Mouse (Mus musculus) kidney, postnatal 25 days (tissue): ENCODE measurements at regions not wholly inside any gene's neighbourhood (a gene's known extent, or its start where the extent isn't known, plus 50 kb on each side); places are given as distances from the start of the nearest gene placed in this dataset.

ENCODE experiments used
- DNase-seq, 2 experiments: peaks; one replicate each; pipeline ENCODE4 v3.0.0; 2021; ENCODE audit warnings: mixed read lengths in 2 of 2

DNA sequence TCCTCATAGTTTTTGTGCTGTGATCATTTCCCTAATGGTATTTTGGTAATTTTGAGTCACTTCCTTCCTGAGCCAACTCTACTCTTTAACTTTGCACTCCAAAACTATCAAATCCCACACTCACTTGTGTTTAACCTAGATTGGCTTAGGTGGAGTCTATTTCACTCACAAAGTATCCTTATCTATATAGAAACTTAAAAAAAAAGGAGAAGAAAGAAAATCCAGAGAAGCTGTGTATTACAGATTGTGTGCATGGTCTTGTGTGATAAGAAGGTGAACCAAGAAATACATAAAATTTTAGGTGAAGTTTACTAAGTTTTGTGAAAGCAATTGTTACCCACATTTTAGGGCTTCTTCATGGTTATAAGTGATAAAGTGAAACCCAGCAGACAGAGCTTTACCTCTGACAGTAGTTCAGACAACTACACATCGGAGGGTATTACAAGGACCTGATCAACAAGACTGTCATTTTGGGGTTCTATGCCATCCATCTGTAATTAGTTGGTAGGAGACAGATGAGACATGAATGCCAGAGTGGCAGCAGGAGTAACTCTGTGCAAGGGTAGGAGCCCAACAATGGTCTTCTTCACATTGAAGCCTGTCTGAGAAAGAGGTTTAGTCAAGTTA, 350.0 kb downstream of the Ccser2 start:
- no peak for DNase-seq

DNA sequence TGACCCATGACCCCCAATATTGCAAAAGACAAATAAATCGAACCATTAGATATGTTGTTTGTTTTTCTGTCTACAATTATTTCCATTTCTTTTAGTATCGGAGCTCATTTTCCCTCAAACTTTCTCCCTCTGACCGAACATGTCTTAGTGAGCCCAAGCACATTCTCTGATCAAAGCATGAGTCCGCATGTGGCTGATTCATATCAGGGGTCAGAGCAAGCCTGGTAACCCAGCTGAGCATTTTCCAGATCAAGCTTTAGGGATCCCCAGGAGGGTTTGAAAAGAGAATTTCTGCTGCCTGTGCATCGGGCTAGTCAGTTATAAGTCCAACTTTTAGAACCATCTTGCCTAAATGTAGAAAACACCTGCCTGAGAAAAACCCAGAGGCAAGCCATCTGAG, 350.6 kb downstream of the Ccser2 start:
- no peak for DNase-seq

DNA sequence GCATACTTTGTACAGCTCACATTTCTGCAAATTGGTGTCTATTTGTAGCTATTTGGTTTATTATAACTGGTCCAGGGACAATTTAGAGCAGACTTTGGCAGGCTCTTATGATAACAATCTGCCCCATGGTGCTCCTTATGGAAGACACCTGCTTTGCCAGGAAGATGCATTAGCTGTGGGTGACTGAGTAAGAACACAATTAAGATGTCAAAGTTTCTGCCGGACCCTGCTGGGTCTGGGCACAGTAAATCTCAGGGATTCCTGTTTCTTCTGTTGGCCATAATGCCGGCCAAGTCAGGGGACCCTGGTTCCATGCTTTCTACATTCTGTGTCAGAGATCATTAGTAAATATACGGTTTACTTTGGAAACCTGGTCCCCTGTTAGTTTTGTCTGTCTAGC, 353.7 kb downstream of the Ccser2 start:
- DNase-seq, result no peak

GRCm38 (mm10) chr14:36612860-36613259, 355.7 kb downstream of the Ccser2 start:
- no peak for DNase-seq

DNA sequence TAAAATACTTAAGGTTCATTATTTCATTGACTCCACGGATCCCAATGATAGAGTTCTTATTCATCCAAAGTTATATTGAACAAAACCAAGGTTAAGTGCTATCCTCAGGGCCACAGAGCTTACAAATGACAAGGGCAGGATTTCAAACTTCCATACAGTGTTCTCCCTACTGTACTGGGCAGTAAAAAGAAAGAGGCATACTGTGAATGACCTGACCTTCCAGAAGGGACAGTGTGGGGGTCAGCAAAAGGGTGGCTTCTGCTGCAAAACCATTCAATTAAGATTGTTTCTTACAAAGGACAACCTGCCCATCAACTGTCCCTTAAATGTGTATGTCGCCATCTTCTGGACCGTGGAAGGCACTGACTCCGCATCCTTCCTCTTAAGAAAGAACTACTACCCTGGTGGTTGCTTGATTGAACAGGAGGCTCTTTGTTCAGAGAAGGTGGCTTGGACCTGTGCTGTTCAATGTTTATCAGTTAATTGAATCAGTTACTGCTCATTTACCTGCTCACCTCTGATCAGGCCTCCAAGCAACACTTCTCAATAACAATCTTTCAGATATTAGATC, 384.4 kb downstream of the Ccser2 start:
- no peak for DNase-seq

DNA sequence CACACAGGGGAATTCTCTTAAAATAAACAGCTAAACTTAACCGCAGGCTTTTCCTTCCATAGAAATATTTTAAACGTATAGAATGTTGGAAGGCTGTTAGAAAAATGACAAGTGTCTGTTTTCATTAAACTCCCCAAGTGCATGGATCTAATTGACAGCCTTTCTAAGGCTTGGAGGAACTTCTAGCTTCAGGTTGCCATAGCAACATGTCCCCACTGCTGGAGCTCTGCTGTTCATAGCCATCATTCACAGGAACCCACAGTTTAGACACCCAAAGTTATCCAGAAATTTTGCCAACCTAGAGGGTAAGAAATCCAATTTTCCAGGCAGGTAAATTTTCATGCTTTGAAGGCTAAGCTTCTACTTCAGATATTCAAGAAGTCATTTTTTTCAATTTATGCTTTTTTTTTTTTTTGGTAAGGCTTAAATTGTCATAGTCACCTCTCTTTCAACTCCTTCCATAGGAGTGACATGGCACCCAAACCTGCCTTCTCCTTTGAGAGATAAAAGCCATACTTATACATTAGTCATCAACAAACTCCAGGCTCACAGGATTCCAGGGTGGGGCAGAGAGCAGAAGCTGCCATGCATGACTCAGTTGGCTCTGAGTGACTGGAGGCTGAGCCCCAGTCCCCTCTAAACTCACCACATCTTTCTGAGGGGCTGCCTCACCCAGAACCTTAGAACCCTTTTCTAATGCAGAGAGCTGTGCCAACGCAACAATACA, 385.1 kb downstream of the Ccser2 start:
- no peak for DNase-seq

GRCm38 (mm10) chr14:36563229-36563865, 405.2 kb downstream of the Ccser2 start:
- no peak for DNase-seq

- DNase-seq, result no peak
Observed at GRCm38 (mm10) chr14:36537402-36537801, 431.2 kb downstream of the Ccser2 start.

DNA sequence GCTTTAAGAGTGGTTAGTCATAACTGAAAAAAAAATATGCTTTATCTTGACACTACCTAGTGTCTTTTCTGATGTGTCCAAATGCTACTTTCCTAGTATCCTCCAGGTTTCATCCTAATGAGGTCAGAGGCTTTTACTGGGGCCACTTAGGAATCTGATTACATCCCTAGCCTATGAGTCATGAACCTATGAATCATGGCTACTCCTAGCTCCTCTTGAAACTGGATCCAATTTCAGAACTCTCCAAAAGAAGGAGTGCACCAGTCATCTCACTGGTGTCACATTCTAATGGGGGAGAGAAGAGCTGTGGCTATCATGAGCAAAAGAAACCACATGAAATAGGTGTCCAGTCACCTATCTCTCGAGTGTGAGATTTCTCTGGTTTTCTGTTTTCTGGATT, 432.6 kb downstream of the 4930474N05Rik start:
- no peak for DNase-seq

DNA sequence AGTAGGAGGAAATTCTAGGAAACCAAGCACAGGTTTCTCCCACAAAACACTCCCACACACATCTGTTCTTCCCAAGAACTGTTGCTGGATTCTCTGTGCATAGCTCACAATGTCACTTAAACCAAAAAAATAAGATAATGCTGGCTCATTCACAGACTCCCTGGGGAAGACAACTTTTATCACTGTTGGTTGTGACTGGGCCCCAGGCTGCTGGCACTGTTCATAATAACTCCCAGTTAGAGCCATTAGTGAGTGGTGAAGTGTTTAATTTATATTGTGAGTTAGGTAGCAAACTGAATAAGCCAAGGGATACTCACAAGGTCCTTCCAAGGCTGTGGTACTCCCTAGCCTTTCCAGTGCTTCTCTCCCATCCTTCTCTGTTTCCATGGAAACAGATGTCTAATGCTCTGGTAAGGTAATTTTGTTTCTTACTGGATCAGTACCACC, 430.9 kb downstream of the 4930474N05Rik start:
- DNase-seq, result no peak

- DNase-seq, result no peak
Observed at GRCm38 (mm10) chr14:36502076-36502994, 407.6 kb downstream of the 4930474N05Rik start.

- DNase-seq, result no peak
Observed at GRCm38 (mm10) chr14:36499323-36499722, 404.6 kb downstream of the 4930474N05Rik start.

DNA sequence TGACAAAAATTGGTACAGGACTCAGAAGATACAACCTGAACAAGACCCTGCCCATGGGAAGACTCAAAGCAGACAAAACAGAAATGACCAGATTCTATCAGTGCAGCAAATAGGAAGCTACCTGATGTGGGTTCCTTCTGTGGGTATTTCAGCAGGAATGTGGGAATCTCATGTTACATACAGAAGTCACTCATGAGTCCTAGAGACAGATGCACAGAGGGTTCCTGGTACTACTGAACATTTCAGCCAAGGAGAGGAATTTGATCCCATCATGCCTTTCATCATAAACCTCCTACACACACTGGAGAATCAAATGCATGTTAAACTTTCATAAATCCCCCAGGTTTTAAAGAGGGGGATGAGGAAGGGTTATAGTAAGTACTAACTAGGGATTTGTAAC, 390.8 kb downstream of the 4930474N05Rik start:
- no peak for DNase-seq

DNA sequence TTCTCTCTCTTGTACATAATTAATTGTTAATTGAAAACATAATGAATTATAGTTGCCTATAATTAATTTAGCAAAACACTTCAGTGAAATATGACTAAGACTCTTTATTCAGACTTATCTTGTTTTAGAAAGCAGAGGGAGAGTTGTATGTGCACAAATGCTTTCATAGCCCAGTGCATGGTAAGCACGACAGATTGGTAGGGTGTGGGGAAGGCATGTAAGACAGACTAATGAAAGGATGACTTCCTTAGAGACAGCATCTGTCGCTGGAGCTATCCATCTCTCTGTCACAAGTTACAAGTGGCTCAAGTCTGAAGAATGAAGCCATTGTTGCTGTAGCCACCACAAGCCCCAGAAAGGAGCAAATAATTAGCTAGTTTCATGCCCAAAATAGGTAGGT, 376.9 kb downstream of the 4930474N05Rik start:
- DNase-seq, result no peak

- DNase-seq, result no peak
Observed at GRCm38 (mm10) chr14:36470362-36470761, 375.6 kb downstream of the 4930474N05Rik start.

DNA sequence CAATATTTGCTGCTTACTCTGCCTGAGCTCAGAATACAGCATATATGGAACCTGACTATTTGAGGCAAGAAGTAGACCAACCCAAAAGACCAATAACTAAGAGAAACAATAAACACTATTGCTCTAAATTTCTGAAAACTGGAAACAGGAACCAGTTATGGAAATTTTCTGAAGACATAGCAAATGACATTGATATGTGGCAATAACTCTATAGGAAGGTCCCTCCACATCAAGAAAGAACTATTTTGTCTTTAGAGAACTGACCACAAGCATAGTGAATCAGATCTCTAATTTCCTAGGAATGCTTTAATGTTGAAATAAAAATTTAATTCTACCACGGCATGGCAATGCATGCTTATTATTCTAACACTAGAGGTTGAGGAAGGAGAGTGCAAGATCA, 358.3 kb downstream of the 4930474N05Rik start:
- no peak for DNase-seq

GRCm38 (mm10) chr14:36450126-36450525, 355.4 kb downstream of the 4930474N05Rik start:
- no peak for DNase-seq

- DNase-seq, result no peak
Observed at GRCm38 (mm10) chr14:36414656-36415273, 320.0 kb downstream of the 4930474N05Rik start.

DNA sequence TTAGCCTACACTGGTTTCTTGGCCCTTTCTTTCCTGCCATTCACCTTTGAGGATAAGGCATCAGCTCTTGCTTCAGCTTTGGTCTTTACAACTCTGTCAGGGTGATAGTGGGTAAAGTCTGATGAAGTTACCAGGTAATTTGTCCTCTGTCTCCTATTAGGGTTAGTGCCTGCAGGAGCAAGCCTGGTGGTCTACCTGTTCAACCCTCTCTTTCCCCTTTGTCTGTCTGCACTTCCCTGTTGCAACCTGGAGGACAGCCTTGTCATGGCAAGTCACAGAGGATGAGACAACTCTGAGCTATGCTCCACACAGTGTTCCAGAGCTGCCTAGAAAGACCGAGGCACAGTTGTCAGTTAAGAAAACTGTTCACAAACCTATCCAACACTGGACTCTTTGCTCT, 319.5 kb downstream of the 4930474N05Rik start:
- no peak for DNase-seq
